Mouse (Mus musculus) natural killer cell, adult 2 months (primary cell): ENCODE results near the gene Sema3b.
A peak's percentile ranks its signal among the peaks of the same experiment; 100 is the strongest.

Source experiments
- DNase-seq, 2 experiments: peaks; one replicate each; pipeline ENCODE4 v3.0.0; 2022; ENCODE audit warnings: low spot score in 2 of 2

Sema3b gene

GRCm38 (mm10) chr9:107633091-107633660 is 24.1 kb upstream of the Sema3b start:
- DNase-seq: peak; percentile 83 to 86

- no peak for DNase-seq
Measured at GRCm38 (mm10) chr9:107632478-107632877, 23.4 kb upstream of the Sema3b start.

GRCm38 (mm10) chr9:107631861-107632260 is 22.8 kb upstream of the Sema3b start:
- DNase-seq: no peak

GRCm38 (mm10) chr9:107631311-107631826 is 22.3 kb upstream of the Sema3b start:
- no peak for DNase-seq

- no peak for DNase-seq
Measured at GRCm38 (mm10) chr9:107630576-107630975, 21.5 kb upstream of the Sema3b start.

GRCm38 (mm10) chr9:107629901-107630425 is 20.9 kb upstream of the Sema3b start:
- no peak for DNase-seq

- DNase-seq: no peak
Measured at GRCm38 (mm10) chr9:107629411-107629730, 20.3 kb upstream of the Sema3b start.

- peak in 1 of 2 experiments; percentile 76 for DNase-seq
Measured at GRCm38 (mm10) chr9:107628721-107629410, 19.8 kb upstream of the Sema3b start.

- no peak for DNase-seq
Measured at GRCm38 (mm10) chr9:107627387-107628255, 18.6 kb upstream of the Sema3b start.

GRCm38 (mm10) chr9:107626844-107627277 is 17.8 kb upstream of the Sema3b start:
- DNase-seq: peak; percentile 76 to 86

GRCm38 (mm10) chr9:107626158-107626843 is 17.3 kb upstream of the Sema3b start:
- no peak for DNase-seq

GRCm38 (mm10) chr9:107625351-107626128 is 16.5 kb upstream of the Sema3b start:
- no peak for DNase-seq

GRCm38 (mm10) chr9:107624951-107625350 is 15.9 kb upstream of the Sema3b start:
- DNase-seq: no peak

GRCm38 (mm10) chr9:107624539-107624938 is 15.5 kb upstream of the Sema3b start:
- DNase-seq: peak; percentile 51 to 52

- no peak for DNase-seq
Measured at GRCm38 (mm10) chr9:107620954-107621353, 11.9 kb upstream of the Sema3b start.

- no peak for DNase-seq
Measured at GRCm38 (mm10) chr9:107619546-107619879, 10.5 kb upstream of the Sema3b start.

GRCm38 (mm10) chr9:107618778-107619545 is 9.9 kb upstream of the Sema3b start:
- DNase-seq: no peak

GRCm38 (mm10) chr9:107618098-107618497 is 9.1 kb upstream of the Sema3b start:
- DNase-seq: no peak

- no peak for DNase-seq
Measured at GRCm38 (mm10) chr9:107617461-107617860, 8.4 kb upstream of the Sema3b start.

- no peak for DNase-seq
Measured at GRCm38 (mm10) chr9:107615035-107615434, 6.0 kb upstream of the Sema3b start.
